Mouse (Mus musculus): ENCODE results near the gene Pou3f3. TPM values are rescaled to one million over a fixed set of nuclear protein-coding genes. Genes with fewer than 3 reads are reported as not detected.

Pou3f3 gene
- 0.04 TPM in 1 of 2 replicates, not detected in the other for polyA plus RNA-seq (2014; fragmentation: Nextera tagmentation; extraction: Ambion mirVana)

GRCm38 (mm10) chr1:42695578-42695915 is at the start of gene Pou3f3:
TSS of gene Pou3f3 (plus strand) at chr1:42695768.
- Histone ChIP-seq H3K4me1 (ENCODE audit: control insufficient read depth, insufficient read depth, low read length) (peaks cover 29% of the 10 kb centered on the region), H3K36me3 (ENCODE audit: control insufficient read depth, insufficient read depth, low read length) (no peaks in the 10 kb centered on the region), H3K4me2 (replicated peaks; ENCODE audit: low read depth, low read length) (peak within 1 kb of the TSS; percentile 60), H3K27me3 (ENCODE audit: control insufficient read depth, insufficient read depth, low read length) (peaks cover 56% of the 10 kb centered on the region), H3K27ac (ENCODE audit: low read length) (no peak within 1 kb of the TSS), H3K9me3 (ENCODE audit: control insufficient read depth, low read depth, low read length) (no peaks in the 10 kb centered on the region), H3K9ac (replicated peaks; ENCODE audit: low read depth, low read length) (no peak within 1 kb of the TSS), H3K4me3 (ENCODE audit: low read depth, low read length) (peak within 1 kb of the TSS; percentile 32)
- 0% methylated on average over 21 of the region's 21 CpGs for WGBS
- ATAC-seq (ENCODE audit: insufficient number of reproducible peaks, insufficient read depth, low FRiP score, low read depth), result peak; percentile 57; the same call in 1 of the 2 replicates

DNA sequence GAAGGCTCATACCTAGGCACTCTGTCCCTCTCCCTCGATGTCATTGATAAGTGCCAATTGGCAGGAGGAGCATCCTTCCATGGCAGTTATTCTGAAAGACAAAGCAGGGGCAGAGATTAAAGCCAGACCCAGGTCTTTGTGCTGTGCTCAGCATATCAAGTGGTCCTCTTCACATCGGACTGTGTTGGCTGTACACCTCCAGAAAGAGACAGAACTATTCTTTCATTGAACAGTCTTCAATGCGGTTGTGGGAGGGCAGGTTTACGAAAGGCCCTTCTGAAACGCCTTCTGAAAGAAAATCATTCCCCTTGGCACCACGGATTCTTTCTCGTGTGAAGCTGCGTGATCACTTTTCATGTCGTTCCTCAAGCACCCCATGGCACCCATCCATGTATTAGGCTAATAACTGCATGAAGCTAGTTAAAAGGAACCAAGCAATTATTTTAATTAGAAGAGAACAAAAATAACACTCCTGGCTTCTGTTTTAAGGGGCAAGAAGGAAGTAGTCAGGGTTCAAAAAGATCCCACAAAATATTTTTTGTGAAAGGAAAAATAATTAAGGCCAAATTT is 47.1 kb upstream of the Pou3f3 start:
- Histone ChIP-seq H3K36me3 (ENCODE audit: control insufficient read depth, insufficient read depth, low read length) (no peaks in the 10 kb centered on the region), H3K4me2 (replicated peaks; ENCODE audit: low read depth, low read length) (no peak overlapping the region), H3K27ac (ENCODE audit: low read length) (no peak overlapping the region), H3K9ac (replicated peaks; ENCODE audit: low read depth, low read length) (no peak overlapping the region), H3K4me1 (ENCODE audit: control insufficient read depth, insufficient read depth, low read length) (no peaks in the 10 kb centered on the region), H3K27me3 (ENCODE audit: control insufficient read depth, insufficient read depth, low read length) (no peaks in the 10 kb centered on the region), H3K9me3 (ENCODE audit: control insufficient read depth, low read depth, low read length) (no peaks in the 10 kb centered on the region), H3K4me3 (ENCODE audit: low read depth, low read length) (no peak overlapping the region)
- no peak for ATAC-seq (ENCODE audit: insufficient number of reproducible peaks, insufficient read depth, low FRiP score, low read depth)
- WGBS, result 92% methylated on average over 9 of the region's 9 CpGs

GRCm38 (mm10) chr1:42651461-42651860 is 44.1 kb upstream of the Pou3f3 start:
- Histone ChIP-seq H3K4me2 (replicated peaks; ENCODE audit: low read depth, low read length) (no peak overlapping the region), H3K4me1 (ENCODE audit: control insufficient read depth, insufficient read depth, low read length) (no peaks in the 10 kb centered on the region)
- 86% methylated on average over 15 of the region's 15 CpGs for WGBS

DNA sequence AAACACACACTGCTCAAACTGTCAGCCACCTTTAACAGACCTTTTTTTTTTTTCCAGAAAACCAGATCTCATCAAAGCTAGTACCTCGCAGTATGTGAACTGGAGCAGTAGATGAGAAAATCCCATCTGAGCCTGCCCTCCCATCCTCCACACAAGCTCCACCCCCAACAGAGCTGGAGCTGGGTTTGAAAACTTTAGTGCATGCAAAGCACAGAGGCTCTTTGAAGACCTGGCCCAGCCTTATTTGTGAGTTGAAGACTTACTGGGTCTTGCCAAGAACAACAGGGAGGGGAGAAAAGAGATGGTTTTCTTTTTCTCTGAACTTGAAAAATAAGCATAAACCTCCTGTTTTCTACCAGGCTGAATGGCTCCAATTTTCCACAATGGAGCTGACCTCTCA is 28.0 kb upstream of the Pou3f3 start:
- no peak for ATAC-seq (ENCODE audit: insufficient number of reproducible peaks, insufficient read depth, low FRiP score, low read depth)
- WGBS, result 72% methylated on average over 1 of the region's 1 CpGs
- H3K36me3 ChIP-seq (ENCODE audit: control insufficient read depth, insufficient read depth, low read length), result no peaks in the 10 kb centered on the region

More at GRCm38 (mm10) chr1:42651461-42651860, 44.1 kb upstream of the Pou3f3 start:
- Histone ChIP-seq H3K36me3 (ENCODE audit: control insufficient read depth, insufficient read depth, low read length) (no peaks in the 10 kb centered on the region), H3K9me3 (ENCODE audit: control insufficient read depth, low read depth, low read length) (no peaks in the 10 kb centered on the region), H3K27ac (ENCODE audit: low read length) (no peak overlapping the region), H3K9ac (replicated peaks; ENCODE audit: low read depth, low read length) (no peak overlapping the region), H3K4me3 (ENCODE audit: low read depth, low read length) (no peak overlapping the region), H3K27me3 (ENCODE audit: control insufficient read depth, insufficient read depth, low read length) (no peaks in the 10 kb centered on the region)
- no peak for ATAC-seq (ENCODE audit: insufficient number of reproducible peaks, insufficient read depth, low FRiP score, low read depth)

GRCm38 (mm10) chr1:42680673-42681072 is 14.9 kb upstream of the Pou3f3 start:
- Histone ChIP-seq H3K9ac (replicated peaks; ENCODE audit: low read depth, low read length) (no peak overlapping the region), H3K4me3 (ENCODE audit: low read depth, low read length) (no peak overlapping the region), H3K27me3 (ENCODE audit: control insufficient read depth, insufficient read depth, low read length) (peaks cover 28% of the 10 kb centered on the region), H3K36me3 (ENCODE audit: control insufficient read depth, insufficient read depth, low read length) (no peaks in the 10 kb centered on the region), H3K4me2 (replicated peaks; ENCODE audit: low read depth, low read length) (no peak overlapping the region), H3K4me1 (ENCODE audit: control insufficient read depth, insufficient read depth, low read length) (0 out of 2 replicates have a peak, but pooled peaks cover 3% of the 10 kb centered on the region), H3K9me3 (ENCODE audit: control insufficient read depth, low read depth, low read length) (no peaks in the 10 kb centered on the region), H3K27ac (ENCODE audit: low read length) (no peak overlapping the region)
- ATAC-seq (ENCODE audit: insufficient number of reproducible peaks, insufficient read depth, low FRiP score, low read depth), result no peak
- WGBS, result 83% methylated on average over 3 of the region's 3 CpGs

More for the DNA sequence above, 28.0 kb upstream of the Pou3f3 start:
- no peak overlapping the region for H3K27ac ChIP-seq (ENCODE audit: low read length)
- H3K4me1 ChIP-seq (ENCODE audit: control insufficient read depth, insufficient read depth, low read length), result no peaks in the 10 kb centered on the region
- H3K27me3 ChIP-seq (ENCODE audit: control insufficient read depth, insufficient read depth, low read length), result no peaks in the 10 kb centered on the region
- no peak overlapping the region for H3K4me3 ChIP-seq (ENCODE audit: low read depth, low read length)
- H3K4me2 ChIP-seq (replicated peaks; ENCODE audit: low read depth, low read length), result no peak overlapping the region
- H3K9me3 ChIP-seq (ENCODE audit: control insufficient read depth, low read depth, low read length), result no peaks in the 10 kb centered on the region
- H3K9ac ChIP-seq (replicated peaks; ENCODE audit: low read depth, low read length), result no peak overlapping the region

DNA sequence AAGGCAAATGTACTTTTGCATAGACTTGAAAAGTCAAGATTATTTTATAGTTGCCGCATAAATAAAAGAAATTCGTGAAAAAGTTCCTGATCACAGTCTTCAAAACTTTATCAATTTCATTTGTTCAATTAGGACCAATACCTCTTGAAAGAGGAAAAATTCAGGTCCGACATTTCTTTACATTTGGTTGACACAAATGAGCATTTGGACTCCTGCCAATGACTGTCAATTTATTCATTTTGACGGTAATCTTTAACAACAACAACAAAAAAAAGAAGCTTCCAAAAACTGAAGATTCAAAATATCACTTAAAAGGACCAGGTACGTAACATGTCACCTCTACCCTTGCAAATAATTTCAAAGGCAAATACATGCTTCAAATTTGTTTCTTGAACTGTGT is 13.8 kb upstream of the Pou3f3 start:
- H3K36me3 ChIP-seq (ENCODE audit: control insufficient read depth, insufficient read depth, low read length), result no peaks in the 10 kb centered on the region
- H3K4me3 ChIP-seq (ENCODE audit: low read depth, low read length), result no peak overlapping the region
- H3K9ac ChIP-seq (replicated peaks; ENCODE audit: low read depth, low read length), result no peak overlapping the region
- no peak overlapping the region for H3K27ac ChIP-seq (ENCODE audit: low read length)
- WGBS, result 74% methylated on average over 5 of the region's 5 CpGs
- H3K9me3 ChIP-seq (ENCODE audit: control insufficient read depth, low read depth, low read length), result no peaks in the 10 kb centered on the region
- no peak overlapping the region for H3K4me2 ChIP-seq (replicated peaks; ENCODE audit: low read depth, low read length)
- no peak for ATAC-seq (ENCODE audit: insufficient number of reproducible peaks, insufficient read depth, low FRiP score, low read depth)
- H3K27me3 ChIP-seq (ENCODE audit: control insufficient read depth, insufficient read depth, low read length), result peaks cover 39% of the 10 kb centered on the region
- 0 out of 2 replicates have a peak, but pooled peaks cover 7% of the 10 kb centered on the region for H3K4me1 ChIP-seq (ENCODE audit: control insufficient read depth, insufficient read depth, low read length)

DNA sequence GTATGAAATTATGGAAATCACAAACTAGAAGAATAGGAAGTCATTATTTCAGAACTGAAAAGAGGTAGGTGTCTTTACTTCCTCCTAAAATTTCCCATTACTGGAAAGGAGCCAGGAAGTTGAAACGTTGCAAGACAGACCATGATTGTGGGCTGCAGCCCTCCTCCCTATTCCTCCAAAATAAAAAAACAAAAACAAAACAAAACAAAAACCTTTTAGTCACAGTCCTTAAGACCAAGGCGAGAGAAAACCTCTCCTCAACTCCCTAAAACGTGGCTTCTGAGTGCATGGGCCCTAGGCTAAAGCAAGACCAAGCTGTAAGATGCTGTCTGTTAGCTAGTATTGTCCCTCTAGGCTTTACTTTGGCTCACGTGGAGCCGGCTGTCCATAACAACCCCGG is 11.7 kb upstream of the Pou3f3 start:
- 0 out of 2 replicates have a peak, but pooled peaks cover 8% of the 10 kb centered on the region for H3K4me1 ChIP-seq (ENCODE audit: control insufficient read depth, insufficient read depth, low read length)
- peaks cover 58% of the 10 kb centered on the region for H3K27me3 ChIP-seq (ENCODE audit: control insufficient read depth, insufficient read depth, low read length)
- WGBS, result 4% methylated on average over 6 of the region's 6 CpGs
- H3K27ac ChIP-seq (ENCODE audit: low read length), result no peak overlapping the region
- no peak overlapping the region for H3K9ac ChIP-seq (replicated peaks; ENCODE audit: low read depth, low read length)
- H3K4me3 ChIP-seq (ENCODE audit: low read depth, low read length), result no peak overlapping the region
- ATAC-seq (ENCODE audit: insufficient number of reproducible peaks, insufficient read depth, low FRiP score, low read depth), result no peak
- H3K4me2 ChIP-seq (replicated peaks; ENCODE audit: low read depth, low read length), result 0 out of 2 replicates have a peak overlapping the region, but pooled peaks have one; percentile 31
- H3K9me3 ChIP-seq (ENCODE audit: control insufficient read depth, low read depth, low read length), result no peaks in the 10 kb centered on the region
- no peaks in the 10 kb centered on the region for H3K36me3 ChIP-seq (ENCODE audit: control insufficient read depth, insufficient read depth, low read length)

DNA sequence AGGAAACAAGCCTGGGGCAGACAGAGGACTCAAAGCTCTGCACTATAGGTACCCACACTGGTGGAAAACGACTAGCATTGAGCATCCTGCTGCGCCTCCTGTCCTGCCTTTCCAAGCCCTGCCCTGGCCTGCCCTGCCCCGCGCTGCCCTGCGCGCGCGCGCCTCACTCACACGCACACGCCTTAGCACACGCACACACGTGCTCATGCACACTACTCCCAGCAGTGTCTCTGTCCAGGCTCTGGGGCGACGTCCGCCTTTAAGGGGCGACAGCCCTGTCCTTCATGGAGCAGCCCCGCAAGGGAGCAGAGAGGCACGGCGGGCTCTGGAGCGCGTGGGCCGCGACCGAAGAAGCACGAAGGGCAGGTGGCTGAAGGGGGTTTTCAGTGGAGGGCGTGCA is 11.2 kb upstream of the Pou3f3 start:
- WGBS, result 2% methylated on average over 27 of the region's 27 CpGs
- Histone ChIP-seq H3K4me1 (ENCODE audit: control insufficient read depth, insufficient read depth, low read length) (0 out of 2 replicates have a peak, but pooled peaks cover 8% of the 10 kb centered on the region), H3K27me3 (ENCODE audit: control insufficient read depth, insufficient read depth, low read length) (peaks cover 63% of the 10 kb centered on the region), H3K9ac (replicated peaks; ENCODE audit: low read depth, low read length) (no peak overlapping the region), H3K4me3 (ENCODE audit: low read depth, low read length) (peak overlapping the region; percentile 22), H3K9me3 (ENCODE audit: control insufficient read depth, low read depth, low read length) (no peaks in the 10 kb centered on the region), H3K36me3 (ENCODE audit: control insufficient read depth, insufficient read depth, low read length) (no peaks in the 10 kb centered on the region), H3K4me2 (replicated peaks; ENCODE audit: low read depth, low read length) (peak overlapping the region; percentile 31), H3K27ac (ENCODE audit: low read length) (no peak overlapping the region)
- peak; percentile 21; the same call in 1 of the 2 replicates for ATAC-seq (ENCODE audit: insufficient number of reproducible peaks, insufficient read depth, low FRiP score, low read depth)

GRCm38 (mm10) chr1:42684783-42685182 is 10.8 kb upstream of the Pou3f3 start:
- Histone ChIP-seq H3K4me2 (replicated peaks; ENCODE audit: low read depth, low read length) (peak overlapping the region; percentile 31), H3K9me3 (ENCODE audit: control insufficient read depth, low read depth, low read length) (no peaks in the 10 kb centered on the region), H3K36me3 (ENCODE audit: control insufficient read depth, insufficient read depth, low read length) (no peaks in the 10 kb centered on the region), H3K4me1 (ENCODE audit: control insufficient read depth, insufficient read depth, low read length) (0 out of 2 replicates have a peak, but pooled peaks cover 8% of the 10 kb centered on the region), H3K27ac (ENCODE audit: low read length) (no peak overlapping the region), H3K4me3 (ENCODE audit: low read depth, low read length) (peak overlapping the region; percentile 22), H3K9ac (replicated peaks; ENCODE audit: low read depth, low read length) (no peak overlapping the region), H3K27me3 (ENCODE audit: control insufficient read depth, insufficient read depth, low read length) (peaks cover 64% of the 10 kb centered on the region)
- ATAC-seq (ENCODE audit: insufficient number of reproducible peaks, insufficient read depth, low FRiP score, low read depth), result no peak
- under 1% methylated on average over 19 of the region's 21 CpGs for WGBS

All from stomach, embryonic 14.5 days (tissue).